Mouse (Mus musculus): Measurements from ENCODE around the gene Defb47. TPM values are rescaled to one million over a fixed set of nuclear protein-coding genes. Genes with fewer than 3 reads are reported as not detected.

The Defb47 gene
- total and polyA plus RNA-seq, 3 experiments, result not detected

- Histone ChIP-seq H3K9ac (ENCODE audit: control insufficient read depth, low read depth, low read length, poor library complexity, severe bottlenecking) (no peak within 1 kb of the TSS), H3K9me3 (replicated peaks; ENCODE audit: insufficient read depth, low read length) (no peaks in the 10 kb centered on the region), H3K27me3 (ENCODE audit: control insufficient read depth in 1 of 2, insufficient read depth in 2 of 2, low read length in 2 of 2) (no peaks in the 10 kb centered on the region; a peak in 1 of 4 replicates), H3K4me3 (ENCODE audit: control insufficient read depth in 1 of 2, insufficient read depth in 1 of 2, low read depth in 2 of 2, low read length in 2 of 2) (no peak within 1 kb of the TSS), H3K27ac (ENCODE audit: control insufficient read depth, low read depth, low read length) (no peak within 1 kb of the TSS), H3K79me2 (ENCODE audit: control insufficient read depth, insufficient read depth, low read length, poor library complexity) (no peaks in the 10 kb centered on the region), H3K4me1 (ENCODE audit: control insufficient read depth in 1 of 2, insufficient read depth in 2 of 2, low read length in 2 of 2) (peaks cover 3 to 6% of the 10 kb centered on the region in 2 experiments), H3K36me3 (ENCODE audit: control insufficient read depth in 1 of 2, insufficient read depth in 2 of 2, low read length in 2 of 2) (peaks cover 0 to 5% of the 10 kb centered on the region in 2 experiments; a peak in 2 of 4 replicates)
- no peak for DNase-seq (ENCODE audit: low read depth, low spot score)
- TF ChIP-seq TCF12 (IDR thresholded peaks at IDR 0.05; ENCODE audit: low read depth, low read length) (no peak), NRF1 (IDR thresholded peaks at IDR 0.05; ENCODE audit: insufficient read depth, low read depth, low read length, poor library complexity, severe bottlenecking) (no peak)
These were observed 13.5 kb upstream of the Defb47 start, which contains the start of gene Defb48 for GRCm38 (mm10) chr14:62984410-62984809. Gene Defb48 (minus strand): TSS chr14:62984510.

DNA sequence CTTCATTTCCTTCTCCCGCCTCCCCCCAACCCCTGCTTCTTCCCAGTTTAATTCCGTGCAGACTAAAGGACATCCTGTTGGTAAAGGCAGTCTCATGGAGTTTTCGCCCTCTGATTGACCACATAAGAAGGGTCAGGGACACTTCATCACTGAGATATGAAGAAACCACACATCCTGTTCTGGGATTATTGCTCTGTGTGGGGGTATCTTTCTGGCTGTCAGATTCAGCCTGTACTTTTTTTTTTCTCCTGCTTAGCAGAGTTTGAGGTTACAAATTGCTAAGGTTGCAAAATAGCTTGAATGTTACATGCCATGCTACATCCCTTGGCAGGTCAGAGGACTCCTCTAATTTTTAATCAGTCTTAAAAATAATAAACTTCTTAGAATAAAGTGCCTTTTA, 6.6 kb upstream of the Defb47 start:
- no peaks in the 10 kb centered on the region for H3K36me3 ChIP-seq (ENCODE audit: control insufficient read depth in 1 of 2, insufficient read depth in 2 of 2, low read length in 2 of 2)
- no peak for DNase-seq (ENCODE audit: low read depth, low spot score)
- no peak overlapping the region for H3K9ac ChIP-seq (ENCODE audit: control insufficient read depth, low read depth, low read length, poor library complexity, severe bottlenecking)
- no peak overlapping the region for H3K27ac ChIP-seq (ENCODE audit: control insufficient read depth, low read depth, low read length)
- H3K9me3 ChIP-seq (replicated peaks; ENCODE audit: insufficient read depth, low read length), result no peaks in the 10 kb centered on the region
- H3K4me3 ChIP-seq (ENCODE audit: control insufficient read depth in 1 of 2, insufficient read depth in 1 of 2, low read depth in 2 of 2, low read length in 2 of 2), result no peak overlapping the region
- H3K27me3 ChIP-seq (ENCODE audit: control insufficient read depth in 1 of 2, insufficient read depth in 2 of 2, low read length in 2 of 2), result peaks cover 0 to 2% of the 10 kb centered on the region in 2 experiments; a peak in 2 of 4 replicates
- no peak for TF ChIP-seq RAD21 (IDR thresholded peaks at IDR 0.05; ENCODE audit: low read depth, low read length)
- TF ChIP-seq TCF12 (IDR thresholded peaks at IDR 0.05; ENCODE audit: low read depth, low read length), result no peak
- no peaks in the 10 kb centered on the region for H3K79me2 ChIP-seq (ENCODE audit: control insufficient read depth, insufficient read depth, low read length, poor library complexity)
- H3K4me1 ChIP-seq (ENCODE audit: control insufficient read depth in 1 of 2, insufficient read depth in 2 of 2, low read length in 2 of 2), result no peaks in the 10 kb centered on the region

- TF ChIP-seq ZMIZ1 (IDR thresholded peaks at IDR 0.05; ENCODE audit: low read depth, low read length) (no peak), ZKSCAN1 (IDR thresholded peaks at IDR 0.05; ENCODE audit: low read depth, low read length) (no peak), GABPA (IDR thresholded peaks at IDR 0.05; ENCODE audit: low read depth, low read length) (no peak), CHD1 (IDR thresholded peaks at IDR 0.05; ENCODE audit: low read depth, low read length) (no peak), SMC3 (IDR thresholded peaks at IDR 0.05; ENCODE audit: low read depth, low read length) (no peak), ZNF384 (IDR thresholded peaks at IDR 0.05; ENCODE audit: low read depth, low read length) (no peak), MYC (IDR thresholded peaks at IDR 0.05; ENCODE audit: low read depth, low read length) (no peak), USF1 (IDR thresholded peaks at IDR 0.05; ENCODE audit: low read depth, low read length) (no peak), POLR2AphosphoS2 (IDR thresholded peaks at IDR 0.05; ENCODE audit: low read length) (no peak), POLR2AphosphoS5 (IDR thresholded peaks at IDR 0.05; ENCODE audit: borderline replicate concordance, low read depth, low read length) (no peak), TCF12 (IDR thresholded peaks at IDR 0.05; ENCODE audit: low read depth, low read length) (no peak), MEF2A (IDR thresholded peaks at IDR 0.05; ENCODE audit: extremely low read depth, insufficient replicate concordance, low read depth, low read length, poor library complexity, severe bottlenecking) (no peak), ETS1 (IDR thresholded peaks at IDR 0.05; ENCODE audit: low read depth, low read length) (no peak), E2F4 (IDR thresholded peaks at IDR 0.05; ENCODE audit: borderline replicate concordance, low read depth, low read length) (no peak), CTCF (IDR thresholded peaks at IDR 0.05 in 2 of 3, conservative IDR thresholded peaks at IDR 0.05 in 1 of 3; ENCODE audit: control insufficient read depth in 1 of 3, insufficient read depth in 1 of 3, low read depth in 2 of 3, low read length in 3 of 3, poor library complexity in 1 of 3, severe bottlenecking in 1 of 3) (no peak), USF2 (IDR thresholded peaks at IDR 0.05; ENCODE audit: borderline replicate concordance in 1 of 2, insufficient read depth in 1 of 2, low read depth in 1 of 2, low read length in 2 of 2) (no peak)
These were observed 5.9 kb upstream of the Defb47 start for GRCm38 (mm10) chr14:62991849-62992510.

More at GRCm38 (mm10) chr14:62991849-62992510, 5.9 kb upstream of the Defb47 start:
- Histone ChIP-seq H3K4me3 (ENCODE audit: control insufficient read depth in 1 of 2, insufficient read depth in 1 of 2, low read depth in 2 of 2, low read length in 2 of 2) (no peak overlapping the region), H3K36me3 (ENCODE audit: control insufficient read depth in 1 of 2, insufficient read depth in 2 of 2, low read length in 2 of 2) (no peaks in the 10 kb centered on the region), H3K4me1 (ENCODE audit: control insufficient read depth in 1 of 2, insufficient read depth in 2 of 2, low read length in 2 of 2) (no peaks in the 10 kb centered on the region), H3K9me3 (replicated peaks; ENCODE audit: insufficient read depth, low read length) (no peaks in the 10 kb centered on the region), H3K79me2 (ENCODE audit: control insufficient read depth, insufficient read depth, low read length, poor library complexity) (no peaks in the 10 kb centered on the region), H3K9ac (ENCODE audit: control insufficient read depth, low read depth, low read length, poor library complexity, severe bottlenecking) (no peak overlapping the region), H3K27ac (ENCODE audit: control insufficient read depth, low read depth, low read length) (no peak overlapping the region), H3K27me3 (ENCODE audit: control insufficient read depth in 1 of 2, insufficient read depth in 2 of 2, low read length in 2 of 2) (peaks cover 0 to 3% of the 10 kb centered on the region in 2 experiments; a peak in 2 of 4 replicates)
- DNase-seq (ENCODE audit: low read depth, low spot score), result no peak
